Mouse (Mus musculus): ENCODE data around the gene Atp13a2. TPM values are rescaled to one million over a fixed set of nuclear protein-coding genes. Genes with fewer than 3 reads are reported as not detected.

Atp13a2 gene
- polyA plus RNA-seq, 1 experiment from 2014 or later, result 41.8 TPM

DNA sequence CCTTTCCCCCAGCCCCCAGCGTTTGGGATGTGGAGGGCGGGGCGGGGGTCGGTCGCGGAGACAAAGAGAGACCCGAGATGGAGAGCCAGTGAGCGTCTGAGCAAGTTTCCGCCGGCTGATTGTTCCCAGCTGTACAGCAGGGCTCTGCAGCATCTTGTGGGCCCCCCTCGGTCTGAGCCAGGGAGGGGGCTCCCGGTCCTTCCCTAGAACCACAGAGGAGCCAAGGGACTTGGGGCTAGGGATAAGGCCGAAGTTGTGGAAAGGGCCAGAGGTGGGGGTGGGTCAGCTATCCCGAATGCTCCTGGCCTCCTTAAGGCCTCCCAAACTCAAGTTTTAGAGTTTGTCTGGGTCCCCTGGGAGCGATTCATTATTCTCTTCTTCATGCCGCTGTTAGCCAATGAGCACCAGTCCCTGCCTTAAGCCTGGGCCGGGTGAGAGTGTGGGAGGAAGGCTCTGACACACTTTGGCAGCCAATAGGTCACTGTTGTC is 24.3 kb downstream of the Atp13a2 start:
- H3K27me3 ChIP-seq, result no peaks in the 10 kb centered on the region
- WGBS, result under 1% methylated on average over 17 of the region's 17 CpGs
- H3K4me3 ChIP-seq, result peak overlapping the region; percentile 82
- peak; percentile 64 for ATAC-seq (ENCODE audit: low FRiP score, low read depth)
- H3K36me3 ChIP-seq, result peaks cover 59% of the 10 kb centered on the region
- no peaks in the 10 kb centered on the region for H3K9me3 ChIP-seq
- peaks cover 50% of the 10 kb centered on the region for H3K4me1 ChIP-seq
- peak overlapping the region; percentile 93 for H3K27ac ChIP-seq
- H3K9ac ChIP-seq, result peak overlapping the region; percentile 88
- peak overlapping the region; percentile 92 for H3K4me2 ChIP-seq (replicated peaks)

DNA sequence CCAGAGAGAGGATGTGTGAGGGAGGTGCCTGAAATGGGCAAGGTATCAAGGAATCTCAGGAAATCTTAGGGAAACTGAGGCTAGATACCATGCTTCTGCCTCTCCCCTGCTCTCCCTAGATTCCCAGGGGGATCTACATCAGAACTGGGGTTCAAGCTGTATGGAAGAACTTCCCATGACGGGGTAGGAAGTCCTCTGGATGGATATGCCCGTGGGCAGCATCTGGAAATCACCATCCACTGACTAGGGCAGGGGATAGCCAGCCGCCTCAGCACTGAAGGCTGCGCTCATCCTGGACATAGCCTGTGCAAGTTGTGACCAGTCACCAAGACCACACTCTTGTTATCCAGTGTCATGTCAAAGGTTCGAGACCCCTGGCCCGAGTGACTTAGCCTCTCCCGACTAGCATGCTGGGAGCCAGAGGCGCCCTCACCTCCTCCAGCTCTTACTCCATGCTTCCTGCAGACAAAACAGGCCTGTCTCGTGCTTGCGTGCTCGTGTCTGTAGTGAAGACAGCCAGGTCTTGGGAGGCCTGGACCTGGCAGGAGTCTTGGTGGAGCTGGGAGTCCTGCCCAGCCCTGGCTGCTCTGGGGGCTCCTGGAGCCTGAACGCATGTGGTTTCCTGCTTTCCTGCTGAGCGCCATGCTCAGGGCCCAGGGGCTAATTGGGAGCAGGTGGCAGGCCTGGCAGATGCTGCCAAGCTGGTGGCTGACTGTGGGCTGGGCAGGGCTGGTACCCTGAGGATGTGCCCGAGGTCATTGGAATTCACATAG is 25.1 kb downstream of the Atp13a2 start:
- H3K36me3 ChIP-seq, result peaks cover 59% of the 10 kb centered on the region
- H3K4me2 ChIP-seq (replicated peaks), result peak overlapping the region; percentile 92
- peaks cover 56% of the 10 kb centered on the region for H3K4me1 ChIP-seq
- ATAC-seq (ENCODE audit: low FRiP score, low read depth), result peak; percentile 3; the same call in 1 of the 2 replicates
- peak overlapping the region; percentile 82 for H3K4me3 ChIP-seq
- H3K27ac ChIP-seq, result peak overlapping the region; percentile 93
- WGBS, result 21% methylated on average over 14 of the region's 14 CpGs
- no peaks in the 10 kb centered on the region for H3K27me3 ChIP-seq
- no peaks in the 10 kb centered on the region for H3K9me3 ChIP-seq
- H3K9ac ChIP-seq, result peak overlapping the region; percentile 88

DNA sequence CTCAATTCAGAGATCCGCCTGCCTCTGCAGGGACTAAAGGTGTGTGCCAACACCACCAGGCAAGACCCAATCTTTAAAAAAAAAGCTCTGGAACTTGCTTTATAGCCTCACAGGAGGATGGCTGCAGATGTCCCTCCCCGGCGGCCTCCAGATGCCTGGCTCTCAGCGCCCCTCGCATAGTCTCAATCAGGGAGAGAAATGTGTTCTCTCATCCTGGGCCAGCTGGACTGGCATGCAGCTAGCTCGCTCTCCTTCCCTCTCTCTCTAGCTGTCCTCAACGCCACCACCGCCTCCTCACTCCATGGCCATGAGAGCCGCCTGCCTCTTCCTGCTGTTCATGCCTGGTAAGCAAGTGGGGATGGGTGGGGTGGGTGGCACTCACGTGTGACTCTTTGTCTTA is 25.9 kb downstream of the Atp13a2 start:
- peaks cover 62% of the 10 kb centered on the region for H3K36me3 ChIP-seq
- WGBS, result 70% methylated on average over 10 of the region's 10 CpGs
- no peaks in the 10 kb centered on the region for H3K27me3 ChIP-seq
- peak overlapping the region; percentile 88 for H3K9ac ChIP-seq
- H3K27ac ChIP-seq, result peak overlapping the region; percentile 93
- peaks cover 64% of the 10 kb centered on the region for H3K4me1 ChIP-seq
- H3K4me2 ChIP-seq (replicated peaks), result peak overlapping the region; percentile 92
- no peak for ATAC-seq (ENCODE audit: low FRiP score, low read depth)
- H3K9me3 ChIP-seq, result no peaks in the 10 kb centered on the region
- H3K4me3 ChIP-seq, result peak overlapping the region; percentile 82

DNA sequence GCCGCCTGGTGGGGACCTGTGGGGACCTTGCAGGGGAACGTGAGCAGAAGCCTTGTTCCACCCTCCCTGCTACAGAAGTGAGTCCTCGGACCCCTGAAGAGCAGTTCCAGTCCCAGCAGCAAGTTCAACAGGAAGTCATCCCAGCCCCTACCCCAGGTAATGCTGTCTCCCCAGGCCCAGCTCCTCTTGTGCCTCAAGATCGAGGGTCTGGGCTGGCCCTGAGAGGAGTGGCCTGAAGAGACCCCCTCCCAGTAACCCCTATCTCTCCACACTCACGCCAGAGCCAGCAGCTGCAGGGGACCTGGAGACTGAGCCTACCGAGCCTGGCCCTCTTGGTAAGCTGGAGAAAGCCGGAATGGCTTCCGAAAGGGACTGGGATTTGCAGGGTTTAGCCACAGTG is 27.4 kb downstream of the Atp13a2 start:
- no peaks in the 10 kb centered on the region for H3K9me3 ChIP-seq
- no peak overlapping the region for H3K27ac ChIP-seq
- H3K4me2 ChIP-seq (replicated peaks), result no peak overlapping the region
- H3K27me3 ChIP-seq, result no peaks in the 10 kb centered on the region
- 69% methylated on average over 8 of the region's 8 CpGs for WGBS
- no peak overlapping the region for H3K9ac ChIP-seq
- H3K4me1 ChIP-seq, result peaks cover 78% of the 10 kb centered on the region
- no peak for ATAC-seq (ENCODE audit: low FRiP score, low read depth)
- no peak overlapping the region for H3K4me3 ChIP-seq
- H3K36me3 ChIP-seq, result peaks cover 64% of the 10 kb centered on the region

DNA sequence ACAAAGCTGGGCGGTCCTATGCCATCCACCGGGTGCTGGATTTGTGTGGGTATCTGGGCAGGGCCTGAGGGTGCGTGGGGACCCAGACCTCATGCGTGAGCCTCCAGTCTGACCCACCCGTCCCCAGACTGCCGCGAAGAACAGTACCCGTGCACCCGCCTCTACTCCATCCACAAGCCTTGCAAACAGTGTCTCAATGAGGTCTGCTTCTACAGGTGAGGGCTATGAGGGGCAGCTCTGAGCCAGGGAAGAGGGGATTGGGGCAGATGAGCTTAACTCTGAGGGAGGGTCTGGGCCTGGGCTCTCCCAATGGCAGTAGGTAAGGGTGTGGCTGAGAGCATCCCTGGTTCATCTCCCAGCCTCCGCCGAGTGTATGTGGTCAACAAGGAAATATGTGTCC is 28.2 kb downstream of the Atp13a2 start:
- Histone ChIP-seq H3K27ac (peak overlapping the region; percentile 48; the same call in 1 of the 2 replicates), H3K36me3 (peaks cover 66% of the 10 kb centered on the region)

DNA sequence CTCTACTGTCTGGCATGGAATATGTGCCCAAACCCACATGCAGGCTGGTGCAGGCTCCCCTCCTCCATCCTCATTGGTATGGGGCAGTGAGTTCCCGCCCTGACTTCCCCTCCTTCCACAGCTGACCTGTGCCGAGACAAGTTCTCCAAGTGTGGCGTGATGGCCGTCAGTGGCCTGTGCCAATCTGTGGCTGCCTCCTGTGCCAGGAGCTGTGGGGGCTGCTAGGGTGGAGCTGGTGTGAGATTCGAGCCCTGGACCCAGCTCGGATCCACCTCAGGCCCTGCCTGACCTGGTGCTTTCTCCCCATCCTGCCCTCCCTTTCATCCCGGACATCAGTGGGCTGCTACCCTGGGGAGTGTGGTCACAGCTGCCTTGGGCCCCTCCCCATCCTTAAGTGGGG is 28.7 kb downstream of the Atp13a2 start:
- no peak for ATAC-seq (ENCODE audit: low FRiP score, low read depth)
- H3K4me1 ChIP-seq, result peaks cover 83% of the 10 kb centered on the region
- H3K36me3 ChIP-seq, result peaks cover 66% of the 10 kb centered on the region
- H3K27me3 ChIP-seq, result no peaks in the 10 kb centered on the region
- no peak overlapping the region for H3K4me2 ChIP-seq (replicated peaks)
- peak overlapping the region; percentile 48; the same call in 1 of the 2 replicates for H3K27ac ChIP-seq
- 76% methylated on average over 7 of the region's 7 CpGs for WGBS
- peak overlapping the region; percentile 31; the same call in 1 of the 2 replicates for H3K9ac ChIP-seq
- H3K9me3 ChIP-seq, result no peaks in the 10 kb centered on the region
- H3K4me3 ChIP-seq, result no peak overlapping the region

More for the DNA sequence above, 28.2 kb downstream of the Atp13a2 start:
- 95% methylated on average over 11 of the region's 11 CpGs for WGBS
- Histone ChIP-seq H3K4me1 (peaks cover 82% of the 10 kb centered on the region), H3K27me3 (no peaks in the 10 kb centered on the region), H3K9me3 (no peaks in the 10 kb centered on the region), H3K4me2 (replicated peaks) (no peak overlapping the region), H3K9ac (no peak overlapping the region), H3K4me3 (no peak overlapping the region)
- no peak for ATAC-seq (ENCODE audit: low FRiP score, low read depth)

DNA sequence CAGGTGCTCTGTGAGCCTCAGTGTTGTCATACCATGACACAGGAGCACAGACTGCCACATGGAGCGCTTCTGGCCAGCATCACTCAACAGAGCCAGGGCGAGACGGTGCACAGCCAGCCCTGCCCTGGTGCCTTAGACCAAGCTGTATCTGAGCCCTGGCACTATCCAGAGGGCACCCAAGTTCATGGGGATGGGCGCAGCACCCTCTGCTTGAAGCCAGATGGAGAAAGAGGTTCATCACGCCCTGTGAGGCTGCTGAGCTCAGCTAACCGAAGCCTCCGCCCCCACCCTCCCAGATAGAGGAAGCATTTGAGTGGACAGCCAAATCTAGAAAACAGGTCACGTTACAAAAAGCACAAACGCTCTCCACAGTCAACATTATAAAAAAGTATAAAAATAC is 29.6 kb downstream of the Atp13a2 start:
- H3K27me3 ChIP-seq, result no peaks in the 10 kb centered on the region
- H3K4me3 ChIP-seq, result no peak overlapping the region
- H3K4me1 ChIP-seq, result peaks cover 90% of the 10 kb centered on the region
- H3K36me3 ChIP-seq, result peaks cover 66% of the 10 kb centered on the region
- no peak for ATAC-seq (ENCODE audit: low FRiP score, low read depth)
- peak overlapping the region; percentile 58; the same call in 1 of the 2 replicates for H3K27ac ChIP-seq
- 0 out of 2 replicates have a peak overlapping the region, but pooled peaks have one; percentile 19 for H3K9ac ChIP-seq
- H3K9me3 ChIP-seq, result no peaks in the 10 kb centered on the region
- WGBS, result 81% methylated on average over 9 of the region's 9 CpGs
- H3K4me2 ChIP-seq (replicated peaks), result no peak overlapping the region

DNA sequence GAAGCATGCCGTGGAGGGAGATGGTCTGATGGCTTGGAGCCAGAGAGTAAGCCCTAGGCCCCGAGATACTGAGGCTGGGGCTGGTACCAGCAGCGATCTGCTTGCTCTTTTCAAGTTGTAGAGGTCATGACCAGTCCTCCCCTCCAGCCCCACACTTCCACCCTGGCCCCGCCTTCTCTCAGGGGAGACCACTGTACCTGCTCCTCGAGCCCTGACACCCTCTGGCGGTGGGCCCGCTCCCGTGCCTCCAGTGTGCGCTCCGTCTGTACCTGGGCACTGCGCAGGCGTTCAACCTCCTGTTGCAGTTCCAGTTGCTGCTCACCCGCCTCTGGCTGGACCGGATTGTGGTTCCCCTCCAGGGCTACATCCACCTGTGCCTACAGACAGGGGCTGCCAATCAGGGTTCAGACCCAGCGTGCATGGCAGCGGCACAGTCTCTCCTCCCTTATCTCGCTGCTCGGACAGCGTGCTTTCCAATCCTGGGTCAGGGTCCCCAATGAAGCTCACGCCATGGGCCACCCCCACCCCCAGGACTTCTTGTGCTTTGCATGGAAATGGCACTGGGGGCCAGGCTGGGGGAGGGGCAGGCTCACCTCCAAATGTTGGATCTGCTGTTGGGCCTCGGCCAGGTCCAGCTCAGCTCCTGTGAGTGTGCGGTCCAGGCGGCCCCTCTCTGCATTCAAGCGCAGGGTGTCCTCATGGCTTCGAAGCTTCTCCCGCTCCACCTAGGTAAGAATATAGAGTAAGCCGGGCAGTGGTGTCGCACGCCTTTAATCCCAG is 31.2 kb downstream of the Atp13a2 start:
- H3K27me3 ChIP-seq, result no peaks in the 10 kb centered on the region
- ATAC-seq (ENCODE audit: low FRiP score, low read depth), result no peak
- H3K9me3 ChIP-seq, result no peaks in the 10 kb centered on the region
- H3K4me2 ChIP-seq (replicated peaks), result no peak overlapping the region
- peaks cover 62% of the 10 kb centered on the region for H3K36me3 ChIP-seq
- no peak overlapping the region for H3K9ac ChIP-seq
- peaks cover 86% of the 10 kb centered on the region for H3K4me1 ChIP-seq
- peak overlapping the region; percentile 58; the same call in 1 of the 2 replicates for H3K27ac ChIP-seq
- H3K4me3 ChIP-seq, result no peak overlapping the region
- 79% methylated on average over 29 of the region's 29 CpGs for WGBS

DNA sequence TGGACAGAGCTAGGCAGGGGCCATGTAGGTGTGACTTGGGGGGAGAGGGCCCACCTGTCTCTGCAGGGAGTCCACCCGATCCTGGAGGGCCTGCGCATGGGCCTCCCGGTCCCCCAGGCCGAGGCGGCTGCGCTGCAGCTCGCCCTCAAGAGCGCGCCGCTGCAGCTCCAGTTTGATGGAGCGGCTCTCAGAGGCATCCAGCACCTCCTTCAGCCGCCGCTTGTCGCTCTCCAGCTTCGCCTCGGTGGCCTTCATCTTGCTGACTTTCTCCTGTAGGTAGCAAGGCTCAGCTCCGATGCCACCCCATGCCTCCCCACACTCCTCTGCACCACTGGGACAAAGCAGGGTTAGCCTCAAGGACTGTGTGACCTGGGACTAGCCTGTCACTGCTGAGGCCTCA is 33.5 kb downstream of the Atp13a2 start:
- H3K27me3 ChIP-seq, result no peaks in the 10 kb centered on the region
- no peaks in the 10 kb centered on the region for H3K9me3 ChIP-seq
- H3K4me1 ChIP-seq, result peaks cover 67% of the 10 kb centered on the region
- 70% methylated on average over 17 of the region's 17 CpGs for WGBS
- H3K4me3 ChIP-seq, result no peak overlapping the region
- ATAC-seq (ENCODE audit: low FRiP score, low read depth), result 0 out of 2 replicates have a peak, but pooled peaks have one; percentile 0
- H3K9ac ChIP-seq, result peak overlapping the region; percentile 27; the same call in 1 of the 2 replicates
- H3K36me3 ChIP-seq, result peaks cover 60% of the 10 kb centered on the region
- H3K27ac ChIP-seq, result peak overlapping the region; percentile 97
- H3K4me2 ChIP-seq (replicated peaks), result peak overlapping the region; percentile 54

DNA sequence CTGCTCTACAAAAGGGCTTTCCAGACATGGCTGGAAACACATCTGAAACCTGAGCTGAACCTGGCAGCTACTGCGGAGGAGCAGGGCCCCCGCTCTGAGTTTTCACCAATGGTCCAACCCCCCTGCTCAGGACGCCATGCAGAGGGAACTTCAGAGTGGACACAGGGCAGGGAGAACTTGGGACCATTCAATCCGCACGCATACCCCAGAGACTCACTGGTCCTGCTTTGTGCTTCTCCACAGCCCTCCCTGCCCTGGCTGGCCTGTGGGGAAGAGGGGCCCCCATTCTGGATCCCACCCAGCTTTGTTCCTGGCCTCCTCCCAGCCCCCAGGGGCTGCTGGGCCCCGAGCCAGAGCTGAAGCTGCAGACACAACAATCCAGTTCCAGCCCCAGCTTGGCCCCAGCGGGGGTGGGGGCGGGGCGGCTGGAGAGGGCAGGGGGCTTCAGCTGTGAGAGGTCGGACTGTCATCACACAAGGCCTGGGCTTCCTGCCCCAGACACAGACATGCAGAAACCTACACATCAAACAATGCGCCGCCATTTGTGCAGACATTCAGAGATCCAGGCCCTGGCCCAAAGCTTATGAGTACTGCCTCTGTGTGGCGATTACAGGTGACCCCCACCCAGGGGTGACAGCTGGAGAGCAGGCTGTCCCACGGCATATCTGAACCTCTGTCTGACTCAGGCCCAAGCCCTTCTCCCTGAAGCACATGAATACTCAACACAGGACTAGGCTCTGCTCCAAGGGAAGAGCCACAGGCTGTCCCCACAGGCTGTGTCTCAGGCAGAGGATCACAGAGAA is 34.3 kb downstream of the Atp13a2 start:
- Histone ChIP-seq H3K4me2 (replicated peaks) (peak overlapping the region; percentile 54), H3K4me3 (0 out of 2 replicates have a peak overlapping the region, but pooled peaks have one; percentile 0), H3K27ac (peak overlapping the region; percentile 97), H3K9ac (peak overlapping the region; percentile 27; the same call in 1 of the 2 replicates), H3K9me3 (no peaks in the 10 kb centered on the region), H3K36me3 (peaks cover 60% of the 10 kb centered on the region), H3K27me3 (no peaks in the 10 kb centered on the region), H3K4me1 (peaks cover 60% of the 10 kb centered on the region)
- WGBS, result 17% methylated on average over 14 of the region's 14 CpGs
- ATAC-seq (ENCODE audit: low FRiP score, low read depth), result peak; percentile 75

DNA sequence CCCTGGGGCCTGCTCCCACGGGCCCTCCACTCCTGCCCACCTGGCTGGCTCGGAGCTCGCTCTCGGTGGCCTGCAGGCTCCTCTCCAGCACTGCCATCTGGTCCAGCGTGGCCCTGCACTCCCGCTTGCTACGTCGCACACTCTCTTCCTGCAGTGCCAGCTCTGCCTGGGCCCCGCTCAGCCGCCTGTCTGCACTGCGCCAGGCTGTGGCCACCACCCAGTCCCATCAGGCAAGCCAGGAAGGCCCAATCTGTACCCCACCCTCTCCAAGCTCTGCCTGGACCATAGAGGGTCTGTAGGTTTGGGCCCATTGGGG is 34.9 kb downstream of the Atp13a2 start:
- H3K36me3 ChIP-seq, result peaks cover 58% of the 10 kb centered on the region
- peaks cover 57% of the 10 kb centered on the region for H3K4me1 ChIP-seq
- peak overlapping the region; percentile 27; the same call in 1 of the 2 replicates for H3K9ac ChIP-seq
- peak overlapping the region; percentile 54 for H3K4me2 ChIP-seq (replicated peaks)
- WGBS, result 44% methylated on average over 11 of the region's 11 CpGs
- no peaks in the 10 kb centered on the region for H3K9me3 ChIP-seq
- H3K27me3 ChIP-seq, result no peaks in the 10 kb centered on the region
- peak overlapping the region; percentile 97 for H3K27ac ChIP-seq
- H3K4me3 ChIP-seq, result no peak overlapping the region
- no peak; the same call in 1 of the 2 replicates for ATAC-seq (ENCODE audit: low FRiP score, low read depth)
